Mouse (Mus musculus) gastrocnemius, postnatal 36 days (tissue): ENCODE measurements around the gene Lin7b. TPM values are rescaled to one million over a fixed set of nuclear protein-coding genes. Genes with fewer than 3 reads are reported as not detected.
A peak's percentile ranks its signal among the peaks of the same experiment; 100 is the strongest.

Experiments used
- DNase-seq, 2 experiments: peaks; one replicate each; pipeline ENCODE4 v3.0.0; 2022
- intact Hi-C: fragments of 180-260 bp; cut with DNase I; formaldehyde crosslinking; loops from one replicate; pipeline ENCODE4 v1.15.1; 2025
- total RNA-seq, 2 experiments: library from RNA; stranded (reverse); gene quantifications; 2 replicates each; pipeline ENCODE4 v1.2.3; 2021

The Lin7b gene
- total RNA-seq, 2 experiments from 2014 or later = not detected

GRCm38 (mm10) chr7:45356087-45356486 is 14.3 kb downstream of the Lin7b start:
- intact Hi-C loops = no loop called here
- no peak for DNase-seq

DNA sequence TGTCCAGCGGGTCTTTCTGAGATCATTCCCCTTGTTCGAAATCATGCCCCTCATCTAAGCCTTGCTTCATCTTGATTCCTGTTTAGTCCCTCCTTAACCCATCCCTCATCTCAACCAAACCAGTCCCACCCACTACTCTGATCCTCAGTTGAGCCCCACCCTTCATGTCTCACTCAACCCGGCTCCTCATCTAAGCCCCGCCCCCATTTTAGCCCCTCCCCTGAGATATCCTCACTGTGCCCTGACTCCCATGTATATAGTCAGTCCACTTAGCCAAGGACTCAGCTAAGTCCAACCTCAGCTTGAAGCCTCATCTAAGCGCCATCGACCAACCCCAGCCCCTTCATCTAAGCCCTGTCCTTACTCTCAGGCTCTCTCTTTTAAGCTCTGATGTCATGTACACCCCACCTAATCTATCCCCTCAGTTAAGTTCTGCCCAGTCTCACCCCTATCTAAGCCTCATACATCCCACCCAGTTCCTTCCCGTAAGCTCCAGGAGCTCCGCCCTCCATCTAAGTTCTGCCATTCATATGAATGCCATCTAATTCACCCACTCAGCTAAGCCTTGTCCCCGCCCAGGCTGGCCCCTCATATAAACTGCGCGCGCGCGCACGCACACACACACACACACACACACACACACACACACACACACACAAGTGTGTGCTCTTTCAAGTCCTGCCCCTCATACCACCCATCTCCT is 14.9 kb downstream of the Lin7b start:
- intact Hi-C loops = no loop called here
- DNase-seq = no peak

DNA sequence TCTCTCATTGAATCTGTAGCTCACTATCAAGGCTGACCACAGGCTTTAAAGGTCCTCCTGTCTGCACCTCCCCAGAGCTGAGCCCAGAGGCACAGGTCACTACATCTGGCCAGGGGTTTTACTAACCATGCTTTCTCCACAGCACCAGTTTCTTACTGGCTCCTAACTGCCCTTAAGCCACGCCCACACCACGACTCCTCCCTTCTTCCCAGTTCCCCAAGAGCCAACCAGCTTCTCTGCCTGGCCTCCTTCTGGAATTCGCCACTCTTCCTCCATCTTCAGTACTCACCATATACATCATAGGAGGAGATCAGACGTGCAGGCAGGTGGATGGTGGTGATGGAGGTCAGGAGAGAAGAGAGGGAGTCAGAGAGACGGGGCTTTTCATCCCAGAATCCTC is 17.3 kb downstream of the Lin7b start:
- no peak for DNase-seq

GRCm38 (mm10) chr7:45346905-45347304 is 23.5 kb downstream of the Lin7b start:
- no peak for DNase-seq

More for the DNA sequence above, 17.3 kb downstream of the Lin7b start:
- intact Hi-C loops = no loop called here

DNA sequence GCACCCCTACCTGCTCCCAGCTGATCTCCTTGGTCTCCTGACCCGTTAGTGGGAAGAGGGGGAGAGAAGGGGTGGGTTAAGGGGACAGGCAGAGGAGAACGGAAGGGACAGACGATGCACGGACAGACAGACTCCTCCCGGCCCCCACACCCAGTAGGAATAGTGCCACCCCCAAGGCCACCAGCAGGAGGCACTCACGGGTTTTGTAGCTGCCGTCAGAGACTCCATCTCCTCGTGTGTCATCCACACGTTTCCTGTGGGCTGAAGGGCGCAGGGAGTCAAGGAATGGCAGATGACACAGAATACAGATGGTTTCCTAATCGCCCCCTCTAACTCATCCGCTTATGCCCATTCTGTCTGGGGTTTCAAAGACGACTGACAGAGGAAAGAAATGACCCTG is 26.8 kb downstream of the Lin7b start:
- intact Hi-C loops = loop anchor here (2.0 kb wide), 1 partner anchor 33 kb away; no protein-coding TSS in a partner anchor

More at GRCm38 (mm10) chr7:45346905-45347304, 23.5 kb downstream of the Lin7b start:
- intact Hi-C loops = no loop called here

DNA sequence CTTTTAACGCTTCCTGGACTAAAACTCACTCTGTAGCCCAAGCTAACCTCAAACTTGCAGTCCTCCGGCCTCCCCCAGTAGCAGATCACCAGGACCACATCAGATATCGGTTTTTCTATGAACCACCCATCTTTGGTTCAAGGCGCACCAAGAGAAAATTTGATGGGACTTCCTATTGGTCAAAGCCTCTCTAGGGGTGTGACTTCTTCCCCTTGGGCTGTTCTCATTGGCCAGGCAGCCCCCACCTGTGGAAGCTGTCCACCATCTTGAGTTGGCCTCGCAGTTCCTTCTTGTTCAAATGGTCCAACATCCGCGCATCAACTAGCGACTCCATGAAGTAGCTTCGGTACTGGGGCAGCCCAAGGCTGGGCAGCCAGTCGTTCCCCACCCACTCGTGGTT is 28.3 kb downstream of the Lin7b start:
- no peak for DNase-seq
- intact Hi-C loops = loop anchor here (2.0 kb wide), 1 partner anchor 31 kb away; no protein-coding TSS in a partner anchor

More for the DNA sequence above, 26.8 kb downstream of the Lin7b start:
- no peak for DNase-seq

DNA sequence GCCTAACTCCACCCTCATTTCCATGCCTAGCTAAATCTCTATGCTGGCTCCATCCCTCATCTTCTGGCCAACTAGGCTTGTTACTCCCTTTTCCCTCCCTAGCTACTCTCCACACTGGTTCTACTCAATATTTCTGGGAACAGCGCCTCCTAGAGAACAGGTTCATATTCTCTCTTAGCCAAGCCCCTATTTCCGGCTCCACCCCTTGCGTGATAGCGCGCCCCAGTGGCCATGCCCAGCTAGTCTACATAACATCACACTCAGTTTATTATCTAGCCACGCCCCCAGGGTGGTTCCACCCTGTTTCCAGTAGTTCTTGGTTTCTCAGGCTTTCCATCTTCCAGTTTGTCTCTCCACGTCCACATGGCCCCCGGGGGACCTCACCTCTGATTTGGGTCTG is 29.1 kb downstream of the Lin7b start:
- intact Hi-C loops = no loop called here
- peak; percentile 62 to 72 for DNase-seq

GRCm38 (mm10) chr7:45340669-45341068 is 29.7 kb downstream of the Lin7b start:
- no peak for DNase-seq
- intact Hi-C loops = no loop called here

DNA sequence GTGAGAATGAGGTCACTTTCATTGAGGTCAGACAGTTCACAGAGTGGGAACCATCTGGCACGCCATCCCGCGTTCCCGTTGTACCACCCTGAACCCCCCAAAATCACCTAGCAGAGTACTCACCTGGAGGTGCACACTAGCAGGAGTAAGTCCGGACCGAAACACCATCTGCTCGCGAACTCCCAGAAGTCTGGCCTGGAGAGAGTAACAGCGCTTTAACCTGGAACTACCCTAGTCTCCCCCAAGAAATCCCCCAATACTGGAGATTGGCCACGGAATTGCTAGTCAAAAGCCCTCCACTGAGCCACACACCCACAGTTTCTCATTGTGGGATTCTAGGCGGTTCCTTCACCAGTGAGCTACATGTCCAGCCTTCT is 30.3 kb downstream of the Lin7b start:
- intact Hi-C loops = no loop called here
- DNase-seq = no peak

GRCm38 (mm10) chr7:45339410-45340065 is 30.8 kb downstream of the Lin7b start:
- peak in 1 of 2 experiments; percentile 43 for DNase-seq
- intact Hi-C loops = no loop called here

- intact Hi-C loops = no loop called here
- DNase-seq = no peak
Measured at GRCm38 (mm10) chr7:45338161-45338911, 32.0 kb downstream of the Lin7b start.

GRCm38 (mm10) chr7:45337469-45337868 is 32.9 kb downstream of the Lin7b start:
- intact Hi-C loops = no loop called here
- DNase-seq = no peak

DNA sequence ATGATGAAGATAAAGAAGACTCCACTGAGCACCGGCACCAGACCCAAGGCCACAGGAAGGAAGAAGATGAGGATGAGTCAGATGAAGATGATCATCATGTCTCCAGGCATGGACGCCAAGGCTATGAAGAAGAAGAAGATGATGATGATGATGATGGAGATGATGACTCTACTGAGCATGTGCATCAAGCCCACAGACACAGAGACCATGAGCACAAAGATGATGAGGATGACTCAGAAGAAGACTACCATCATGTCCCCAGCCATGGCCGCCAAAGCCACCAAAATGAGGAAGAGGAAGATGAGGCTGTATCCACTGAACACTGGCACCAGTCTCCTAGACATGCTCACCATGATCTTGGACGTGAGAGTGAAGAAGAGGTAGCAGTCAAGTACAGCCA is 34.1 kb downstream of the Lin7b start:
- intact Hi-C loops = no loop called here
- no peak for DNase-seq

- intact Hi-C loops = no loop called here
- peak; percentile 25 to 50 for DNase-seq
Measured at GRCm38 (mm10) chr7:45335056-45335455, 35.3 kb downstream of the Lin7b start, which contains the start of gene Hrc. TSS of gene Hrc (plus strand) at chr7:45335290.

- peak; percentile 37 to 44 for DNase-seq
- intact Hi-C loops = no loop called here
Measured at GRCm38 (mm10) chr7:45334605-45335004, 35.8 kb downstream of the Lin7b start.

GRCm38 (mm10) chr7:45333431-45333982 is 36.9 kb downstream of the Lin7b start, which contains the start of gene Trpm4:
TSS of gene Trpm4 (minus strand) at chr7:45333780.
- intact Hi-C loops = no loop called here
- peak; percentile 83 to 88 for DNase-seq

- no peak for DNase-seq
- intact Hi-C loops = no loop called here
Measured at GRCm38 (mm10) chr7:45332685-45333425, 37.5 kb downstream of the Lin7b start.

DNA sequence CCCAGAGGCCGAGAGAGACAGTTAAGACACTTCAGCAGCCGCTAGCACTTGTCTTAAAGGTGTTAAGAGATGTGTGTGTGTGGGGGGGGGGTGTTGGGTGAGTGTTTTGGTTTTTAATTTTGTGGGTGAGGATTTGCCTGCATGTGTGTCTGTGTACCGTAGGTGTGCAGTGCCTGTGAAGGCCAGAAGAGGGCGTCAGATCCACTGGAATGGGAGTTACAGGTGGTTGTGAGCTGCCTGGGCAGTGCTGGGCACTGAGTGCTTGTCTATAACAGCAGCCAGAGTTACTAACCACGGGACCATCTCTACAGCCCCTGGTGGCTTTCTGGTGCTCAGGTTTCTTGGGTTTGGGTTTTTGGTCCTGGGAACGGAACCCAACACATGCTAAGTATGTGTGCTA is 38.9 kb downstream of the Lin7b start:
- intact Hi-C loops = no loop called here
- DNase-seq = no peak

DNA sequence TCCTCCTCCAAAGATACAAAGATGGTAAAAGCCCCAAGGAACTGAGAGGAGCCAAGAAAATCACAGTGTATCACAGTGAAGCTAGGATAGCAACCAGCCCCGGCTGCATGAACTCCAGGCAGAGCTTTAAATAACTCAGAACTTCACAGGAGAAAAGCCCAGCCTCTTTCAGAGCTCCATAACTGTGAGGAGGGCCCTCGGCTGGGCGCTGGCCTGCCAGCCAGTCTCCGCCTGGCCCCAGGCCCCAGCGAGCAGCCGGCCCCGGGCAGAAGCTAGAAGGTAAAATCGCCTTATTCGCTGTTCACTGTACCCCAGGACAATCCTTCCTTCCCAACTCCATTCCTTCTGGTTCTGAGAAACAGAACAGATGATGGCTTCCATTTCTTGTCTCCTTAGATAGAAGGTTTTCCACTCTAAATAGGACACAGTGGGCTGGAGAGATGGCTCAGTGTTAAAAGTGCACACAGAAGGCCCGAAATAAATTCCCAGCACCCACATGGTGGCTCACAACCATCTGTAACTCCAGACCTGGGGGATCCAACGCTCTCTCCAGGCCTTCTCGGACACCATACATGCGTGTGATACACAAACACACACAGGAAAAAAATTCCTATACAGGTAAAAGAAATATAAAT is 41.4 kb downstream of the Lin7b start:
- intact Hi-C loops = no loop called here
- DNase-seq = no peak

DNA sequence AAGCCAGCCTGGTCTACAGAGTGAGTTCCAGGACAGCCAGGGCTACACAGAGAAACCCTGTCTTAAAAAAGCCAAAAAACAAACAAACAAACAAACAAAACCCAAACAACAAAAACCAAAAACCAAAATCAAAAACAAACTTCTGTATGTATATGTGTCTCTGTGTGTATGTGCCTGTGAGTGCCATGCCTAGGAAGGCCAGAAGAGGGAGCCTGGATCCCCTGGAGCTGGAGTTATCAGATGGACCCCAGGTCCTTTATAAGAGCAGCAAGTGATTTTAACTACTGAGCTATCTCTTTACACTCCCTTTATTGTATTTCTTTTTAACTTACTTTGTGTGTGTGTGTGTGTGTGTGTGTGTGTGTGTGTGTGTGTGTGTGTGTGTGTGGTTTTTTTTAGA is 44.6 kb downstream of the Lin7b start:
- no peak for DNase-seq
- intact Hi-C loops = no loop called here
